Mouse (Mus musculus) heart, embryonic 12.5 days (tissue): Measurements from ENCODE around the gene Gm10447. TPM values are rescaled to one million over a fixed set of nuclear protein-coding genes. Genes with fewer than 3 reads are reported as not detected.
A peak's percentile ranks its signal among the peaks of the same experiment; 100 is the strongest.

ENCODE experiments used
- ATAC-seq: fragments of 200-750 bp; cut with Nextera tagmentation; 2 replicates; pipeline ENCODE4 v1.8.0; 2017; ENCODE audit warnings: moderate TSS enrichment, moderate library complexity; ENCODE audit not compliant: insufficient number of reproducible peaks, low FRiP score
- H3K27ac ChIP-seq: fragments of 300-500 bp; sonication (generic); 2 replicates; pipeline ENCODE4 v1.5.1; 2016; ENCODE audit warnings: mild to moderate bottlenecking, moderate library complexity; ENCODE audit not compliant: poor library complexity, severe bottlenecking
- H3K27me3 ChIP-seq: fragments of 300-500 bp; sonication (generic); replicated peaks from 2 replicates; pipeline ENCODE4 v1.6.1; 2016; ENCODE audit warnings: mild to moderate bottlenecking, moderate library complexity
- H3K36me3 ChIP-seq: fragments of 300-500 bp; sonication (generic); 2 replicates; pipeline ENCODE4 v1.6.1; 2016; ENCODE audit warnings: mild to moderate bottlenecking, moderate library complexity
- H3K4me1 ChIP-seq: fragments of 300-500 bp; sonication (generic); replicated peaks from 2 replicates; pipeline ENCODE4 v1.6.1; 2016; ENCODE audit warnings: mild to moderate bottlenecking
- H3K4me2 ChIP-seq: fragments of 300-500 bp; sonication (generic); 2 replicates; pipeline ENCODE4 v1.6.1; 2016; ENCODE audit warnings: mild to moderate bottlenecking, moderate library complexity
- H3K4me3 ChIP-seq: fragments of 300-500 bp; sonication (generic); 2 replicates; pipeline ENCODE4 v1.5.1; 2016; ENCODE audit warnings: mild to moderate bottlenecking
- H3K9ac ChIP-seq: fragments of 300-500 bp; sonication (generic); 2 replicates; pipeline ENCODE4 v1.6.1; 2016; ENCODE audit warnings: mild to moderate bottlenecking, moderate library complexity
- H3K9me3 ChIP-seq: fragments of 300-500 bp; sonication (generic); replicated peaks from 2 replicates; pipeline ENCODE4 v1.6.1; 2016; ENCODE audit warnings: mild to moderate bottlenecking, moderate library complexity
- WGBS: fragments of 180-500 bp; shearing (Covaris S2); methylation state at CpG from one replicate; pipeline ENCODE4 v1.1.7; 2016; 5-methylcytosine and 5-hydroxymethylcytosine counted together
- polyA plus RNA-seq: library from polyadenylated mRNA; unstranded; fragments of >200 nt; fragmentation: Nextera tagmentation; extraction: Ambion mirVana; gene quantifications from 2 replicates; pipeline ENCODE4 v1.2.1, GENCODE M21; 2016

Gm10447 gene
- polyA plus RNA-seq: 0.11 and 0.15 TPM in 2 replicates

DNA sequence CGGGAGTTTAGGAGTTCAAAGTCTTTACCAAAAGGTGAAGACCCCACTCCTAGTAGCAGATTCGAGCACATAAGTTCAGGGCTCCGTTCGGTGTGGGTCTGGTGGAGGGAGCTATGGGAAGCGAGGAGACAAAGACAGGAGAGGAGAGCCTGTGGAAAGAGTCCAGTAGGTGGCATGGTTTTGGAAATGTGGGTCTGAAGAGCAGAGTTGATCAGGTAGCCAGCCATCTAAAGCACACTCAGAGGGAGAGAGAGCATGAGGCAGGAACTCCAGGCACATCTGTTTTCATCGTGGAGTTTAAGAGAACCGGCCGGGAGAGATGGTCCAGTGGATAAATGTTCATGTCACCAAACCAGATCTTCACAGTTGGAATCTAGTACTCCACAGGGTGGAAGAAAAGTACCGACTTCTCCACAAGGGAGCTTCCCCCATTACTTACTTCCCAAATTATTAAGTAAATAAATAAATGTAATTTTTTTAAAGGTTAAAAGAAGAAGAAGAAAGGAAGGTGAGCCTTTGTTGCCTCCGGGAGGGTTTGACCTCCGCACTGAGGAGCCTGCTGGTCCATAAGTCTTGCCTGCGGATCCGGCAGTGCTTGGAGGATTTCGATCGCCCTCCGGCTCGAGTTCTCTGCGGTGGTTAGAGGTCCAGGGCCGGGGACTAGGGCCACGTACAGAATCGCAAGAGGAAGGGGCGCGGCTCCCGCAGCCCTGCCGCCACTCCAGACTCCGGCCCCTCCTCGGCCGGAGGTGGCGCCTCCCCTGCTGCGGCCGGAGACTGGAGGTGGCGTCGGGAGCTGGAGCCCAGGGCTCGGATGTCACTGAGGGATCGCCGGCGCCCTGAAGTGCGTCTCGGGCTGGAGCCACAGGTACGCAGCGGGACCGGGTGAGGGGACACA, at the start of gene Gm10447, which contains the start of gene Shroom1:
Gene Gm10447, minus strand, starts transcription at position 637 of the 898 bp plus-strand sequence.
Gene Shroom1, plus strand, starts transcription at position 732 of the 898 bp plus-strand sequence.
- 3% methylated on average over 42 of the region's 42 CpGs for WGBS
- peak within 1 kb of the TSS; percentile 58 for H3K4me3 ChIP-seq
- H3K4me2 ChIP-seq: peak within 1 kb of the TSS; percentile 87
- H3K27me3 ChIP-seq: peaks cover 24% of the 10 kb centered on the region
- no peaks in the 10 kb centered on the region for H3K9me3 ChIP-seq
- peak; percentile 89 for ATAC-seq
- peak within 1 kb of the TSS; percentile 33; the same call in 1 of the 2 replicates for H3K27ac ChIP-seq
- no peaks in the 10 kb centered on the region; the same call in 1 of the 2 replicates for H3K4me1 ChIP-seq
- H3K36me3 ChIP-seq: no peaks in the 10 kb centered on the region
- H3K9ac ChIP-seq: peak within 1 kb of the TSS; percentile 75

DNA sequence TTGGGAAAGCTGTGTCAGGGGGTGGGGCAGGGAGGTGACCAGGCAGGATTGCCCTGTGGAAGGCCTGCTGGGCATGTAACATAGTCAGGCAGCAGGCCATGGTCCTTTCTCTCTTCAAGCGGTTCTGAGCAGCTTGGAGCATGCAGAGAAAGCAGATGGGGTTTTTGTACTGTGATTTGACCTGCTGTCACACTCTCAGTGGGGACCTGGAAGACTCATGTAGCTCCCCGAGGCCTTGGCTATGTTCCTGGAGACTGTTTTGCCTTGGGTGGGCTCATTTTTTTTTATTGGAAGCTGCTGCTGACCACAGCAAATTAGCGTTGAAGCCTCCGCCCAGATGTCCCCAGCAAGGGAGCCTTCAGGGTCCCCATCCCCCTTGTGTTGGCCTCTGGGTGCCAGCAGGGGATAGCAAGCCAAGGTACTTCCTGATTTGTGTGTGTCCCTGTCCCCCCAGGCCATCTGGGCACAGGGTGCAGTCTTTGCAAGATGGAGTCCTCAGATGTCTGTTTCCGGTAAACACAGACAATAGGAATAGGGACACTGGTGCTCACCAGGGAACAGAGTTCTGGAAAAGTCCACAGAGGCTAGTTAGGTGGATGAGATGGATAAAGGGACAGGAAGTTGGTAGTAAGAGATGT, 48.2 kb upstream of the Gm10447 start:
- Histone ChIP-seq H3K27ac (no peak overlapping the region), H3K4me3 (no peak overlapping the region), H3K27me3 (no peaks in the 10 kb centered on the region), H3K36me3 (no peaks in the 10 kb centered on the region), H3K9me3 (no peaks in the 10 kb centered on the region), H3K4me1 (peaks cover 8% of the 10 kb centered on the region), H3K9ac (no peak overlapping the region), H3K4me2 (no peak overlapping the region)
- no peak for ATAC-seq
- 69% methylated on average over 5 of the region's 5 CpGs for whole genome bisulfite sequencing

DNA sequence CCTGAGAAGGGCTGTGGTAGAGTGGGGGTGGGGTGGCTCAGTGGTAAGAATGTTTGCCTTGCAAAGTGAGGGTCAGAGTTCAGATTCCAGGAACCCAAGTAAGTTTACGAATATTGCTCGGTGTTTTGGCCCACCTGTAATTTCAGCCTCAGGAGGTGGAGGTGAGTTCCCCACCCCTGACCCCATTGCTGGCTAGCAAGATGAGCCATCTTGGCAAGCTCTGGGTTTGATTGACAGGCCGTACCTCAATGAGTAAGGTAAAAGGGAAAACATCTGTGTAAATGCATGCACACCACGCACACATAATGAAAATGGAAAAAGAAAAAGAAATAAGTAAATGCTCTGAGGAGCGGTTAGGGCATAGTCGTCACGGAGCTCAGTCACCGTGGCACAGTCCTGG, 47.5 kb upstream of the Gm10447 start:
- ATAC-seq: no peak
- H3K9ac ChIP-seq: no peak overlapping the region

DNA sequence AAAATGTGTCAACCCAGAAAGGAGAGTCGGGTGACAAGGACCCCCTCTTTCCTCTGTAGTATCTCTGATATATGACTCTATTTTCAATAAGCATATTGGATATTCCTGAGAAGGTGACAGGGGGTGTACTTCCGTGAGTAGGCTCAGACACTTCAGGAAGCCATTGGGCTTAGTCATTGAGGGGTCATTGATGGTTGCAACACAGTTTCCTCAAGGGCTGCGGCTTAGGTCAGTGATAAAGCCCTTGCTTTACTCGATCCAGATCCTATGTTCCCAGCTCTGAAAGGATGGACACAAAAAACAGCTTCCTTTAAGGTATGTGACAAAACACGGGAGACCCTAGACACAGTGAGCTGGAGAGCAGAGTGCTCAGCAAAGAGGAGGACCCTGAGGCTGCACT, 46.8 kb upstream of the Gm10447 start:
- Histone ChIP-seq H3K4me2 (no peak overlapping the region), H3K36me3 (no peaks in the 10 kb centered on the region), H3K4me1 (peaks cover 6% of the 10 kb centered on the region), H3K9ac (no peak overlapping the region), H3K9me3 (no peaks in the 10 kb centered on the region), H3K27ac (no peak overlapping the region), H3K27me3 (no peaks in the 10 kb centered on the region), H3K4me3 (no peak overlapping the region)
- no peak for ATAC-seq
- WGBS: 61% methylated on average over 5 of the region's 5 CpGs

More for the DNA sequence above, 47.5 kb upstream of the Gm10447 start:
- peaks cover 6% of the 10 kb centered on the region for H3K4me1 ChIP-seq
- H3K9me3 ChIP-seq: no peaks in the 10 kb centered on the region
- H3K4me3 ChIP-seq: no peak overlapping the region
- no peak overlapping the region for H3K4me2 ChIP-seq
- no peaks in the 10 kb centered on the region for H3K36me3 ChIP-seq
- no peaks in the 10 kb centered on the region for H3K27me3 ChIP-seq
- no peak overlapping the region for H3K27ac ChIP-seq
- 87% methylated on average over 8 of the region's 8 CpGs for WGBS

DNA sequence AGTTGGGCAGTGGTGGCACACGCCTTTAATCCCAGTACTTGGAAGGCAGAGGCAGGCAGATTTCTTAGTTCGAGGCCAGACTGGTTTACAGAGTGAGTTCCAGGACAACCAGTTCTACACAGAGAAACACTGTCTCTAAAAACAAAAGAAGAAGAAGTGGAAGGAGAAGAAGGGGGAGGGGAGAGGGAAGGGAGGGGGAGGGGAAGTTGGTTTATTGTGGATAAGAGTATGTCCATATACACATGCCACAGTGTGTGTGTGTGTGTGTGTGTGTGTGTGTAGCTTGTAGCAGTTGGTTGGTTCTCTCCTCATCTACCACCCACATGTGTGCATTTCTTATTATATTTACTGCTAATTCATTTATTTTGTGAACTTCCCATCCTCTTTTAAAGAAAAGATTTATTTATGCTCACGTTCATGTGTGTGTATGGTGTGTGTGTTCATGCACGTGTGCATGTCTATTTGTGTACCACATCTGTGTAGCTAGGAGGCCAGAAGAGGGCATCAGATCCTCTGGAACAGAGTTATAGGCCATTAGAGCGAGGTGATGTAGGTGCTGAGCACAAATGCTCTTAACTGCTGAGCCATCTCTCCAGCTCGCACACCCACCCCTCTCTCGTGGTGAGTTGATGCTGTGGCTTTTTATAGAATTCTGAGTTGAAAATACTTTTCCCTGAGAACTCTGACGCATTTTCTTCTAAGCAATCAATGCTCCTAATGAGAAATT, 45.3 kb upstream of the Gm10447 start:
- 74% methylated on average over 8 of the region's 8 CpGs for WGBS
- Histone ChIP-seq H3K27ac (no peak overlapping the region), H3K9ac (no peak overlapping the region), H3K4me3 (no peak overlapping the region), H3K27me3 (no peaks in the 10 kb centered on the region; the same call in 1 of the 2 replicates), H3K36me3 (no peaks in the 10 kb centered on the region), H3K9me3 (no peaks in the 10 kb centered on the region), H3K4me2 (no peak overlapping the region), H3K4me1 (peaks cover 6% of the 10 kb centered on the region)
- no peak for ATAC-seq

DNA sequence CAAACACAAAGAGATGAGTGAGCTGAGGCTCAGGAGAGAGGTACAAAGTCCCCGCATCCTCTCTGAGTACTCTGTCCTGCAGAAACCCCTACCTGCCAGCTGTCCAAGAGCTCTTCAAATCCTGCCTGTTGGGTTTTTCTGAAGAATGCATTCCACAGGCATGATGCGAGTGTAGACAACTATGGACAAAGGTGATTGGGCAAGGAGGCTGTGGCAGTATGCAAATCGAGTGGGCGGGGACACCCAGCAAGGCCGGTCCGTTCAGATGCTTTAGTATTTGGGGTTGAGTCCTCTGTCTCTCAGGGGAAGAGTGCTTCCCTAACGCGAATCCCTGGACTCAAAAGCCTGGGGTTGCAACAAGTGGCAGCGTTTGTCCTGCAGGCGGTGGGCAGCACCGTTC, 43.7 kb upstream of the Gm10447 start:
- H3K27me3 ChIP-seq: no peaks in the 10 kb centered on the region; the same call in 1 of the 2 replicates
- no peak overlapping the region for H3K27ac ChIP-seq
- H3K9me3 ChIP-seq: no peaks in the 10 kb centered on the region
- 6% methylated on average over 11 of the region's 11 CpGs for WGBS
- no peak overlapping the region for H3K9ac ChIP-seq
- no peaks in the 10 kb centered on the region for H3K36me3 ChIP-seq
- peak overlapping the region; percentile 3; the same call in 1 of the 2 replicates for H3K4me3 ChIP-seq
- peaks cover 6% of the 10 kb centered on the region for H3K4me1 ChIP-seq
- ATAC-seq: no peak; the same call in 1 of the 2 replicates
- H3K4me2 ChIP-seq: peak overlapping the region; percentile 62

DNA sequence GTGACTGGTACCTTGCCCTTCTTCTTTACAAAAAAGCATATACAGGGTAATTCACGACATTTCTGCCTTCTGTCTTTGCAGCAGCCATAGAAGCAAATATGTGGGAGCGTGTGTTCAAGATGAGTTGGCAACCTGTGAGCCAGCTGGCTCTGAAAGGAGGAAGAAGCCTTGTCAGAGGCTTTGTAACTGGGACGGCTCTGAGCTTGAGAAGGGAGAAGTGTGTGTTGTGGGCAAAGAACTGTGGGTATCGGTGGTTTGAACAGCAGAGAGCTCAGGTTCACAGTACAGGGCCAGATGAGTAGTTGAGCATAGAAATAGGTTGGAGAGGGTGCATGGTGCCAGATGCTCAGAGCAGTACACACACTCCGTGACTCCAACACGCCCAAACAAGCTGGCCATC, 40.0 kb upstream of the Gm10447 start:
- 72% methylated on average over 6 of the region's 6 CpGs for WGBS
- no peak overlapping the region for H3K4me3 ChIP-seq
- no peak for ATAC-seq

DNA sequence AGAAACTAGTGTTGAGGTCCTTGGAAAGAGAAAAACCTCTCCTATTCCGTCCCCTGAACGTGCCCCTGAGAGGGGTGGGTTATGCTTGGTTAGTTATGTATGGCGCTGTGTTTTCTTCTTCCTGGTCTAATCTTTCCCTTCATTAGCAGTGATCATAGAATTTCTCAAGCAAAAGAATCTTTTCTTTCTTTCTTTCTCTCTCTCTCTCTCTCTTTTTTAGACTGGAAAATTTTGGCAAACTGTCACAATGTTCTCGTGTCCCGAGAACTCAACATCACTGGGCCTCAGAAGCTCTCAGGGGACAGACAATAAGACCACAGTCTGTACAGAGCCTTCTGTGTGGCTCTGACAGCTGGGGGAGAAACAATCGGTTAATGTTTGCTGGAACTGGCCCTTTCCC, 38.5 kb upstream of the Gm10447 start:
- H3K9ac ChIP-seq: no peak overlapping the region
- no peaks in the 10 kb centered on the region for H3K36me3 ChIP-seq
- no peak overlapping the region for H3K27ac ChIP-seq
- no peaks in the 10 kb centered on the region; the same call in 1 of the 2 replicates for H3K27me3 ChIP-seq
- ATAC-seq: no peak
- WGBS: 56% methylated on average over 6 of the region's 6 CpGs
- H3K4me1 ChIP-seq: peaks cover 17% of the 10 kb centered on the region
- no peak overlapping the region for H3K4me2 ChIP-seq
- no peak overlapping the region for H3K4me3 ChIP-seq
- no peaks in the 10 kb centered on the region for H3K9me3 ChIP-seq

More for the DNA sequence above, 40.0 kb upstream of the Gm10447 start:
- H3K36me3 ChIP-seq: no peaks in the 10 kb centered on the region
- H3K27ac ChIP-seq: no peak overlapping the region
- no peaks in the 10 kb centered on the region for H3K9me3 ChIP-seq
- H3K4me2 ChIP-seq: no peak overlapping the region
- no peak overlapping the region for H3K9ac ChIP-seq
- peaks cover 20% of the 10 kb centered on the region for H3K4me1 ChIP-seq
- H3K27me3 ChIP-seq: no peaks in the 10 kb centered on the region; the same call in 1 of the 2 replicates

DNA sequence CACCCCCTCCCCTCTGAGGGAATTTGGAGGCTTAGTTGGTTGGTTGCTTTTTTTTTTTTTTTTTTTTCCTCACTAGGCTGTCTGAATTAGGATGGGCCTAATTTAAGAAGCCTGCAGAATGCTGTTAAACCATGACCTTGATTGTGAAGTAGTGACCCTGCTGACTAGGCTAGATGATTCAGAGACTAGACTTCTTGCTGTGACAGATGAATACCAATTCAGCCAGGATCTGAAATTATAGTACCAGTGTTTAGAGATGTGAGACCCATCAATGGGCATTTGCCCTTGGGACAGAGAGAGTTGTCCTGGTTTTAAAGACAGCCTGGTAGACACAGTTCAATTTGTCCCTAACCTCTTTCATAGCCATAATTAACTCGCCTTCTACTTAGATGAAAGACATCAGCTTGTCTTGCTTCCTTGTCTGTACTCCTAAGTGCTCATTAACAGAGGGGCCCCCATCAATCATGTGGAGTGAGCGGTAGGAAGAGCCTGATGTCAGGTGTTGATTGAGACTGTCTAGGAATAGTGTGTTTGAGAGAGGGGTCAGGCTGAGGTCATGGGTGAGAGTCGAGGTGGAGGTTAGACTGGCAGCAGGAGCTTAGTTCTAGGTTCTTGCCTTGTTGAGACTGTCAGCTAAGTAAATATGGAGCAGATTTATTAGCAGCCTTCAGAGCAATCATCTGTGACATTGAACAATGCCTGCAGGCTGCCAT, 36.5 kb upstream of the Gm10447 start:
- Histone ChIP-seq H3K9ac (no peak overlapping the region), H3K9me3 (no peaks in the 10 kb centered on the region), H3K4me3 (no peak overlapping the region), H3K36me3 (no peaks in the 10 kb centered on the region), H3K27ac (peak overlapping the region; percentile 11; the same call in 1 of the 2 replicates), H3K27me3 (peaks cover 1% of the 10 kb centered on the region; the same call in 1 of the 2 replicates), H3K4me2 (no peak overlapping the region), H3K4me1 (peaks cover 16% of the 10 kb centered on the region)
- WGBS: 29% methylated on average over 3 of the region's 3 CpGs
- ATAC-seq: no peak

DNA sequence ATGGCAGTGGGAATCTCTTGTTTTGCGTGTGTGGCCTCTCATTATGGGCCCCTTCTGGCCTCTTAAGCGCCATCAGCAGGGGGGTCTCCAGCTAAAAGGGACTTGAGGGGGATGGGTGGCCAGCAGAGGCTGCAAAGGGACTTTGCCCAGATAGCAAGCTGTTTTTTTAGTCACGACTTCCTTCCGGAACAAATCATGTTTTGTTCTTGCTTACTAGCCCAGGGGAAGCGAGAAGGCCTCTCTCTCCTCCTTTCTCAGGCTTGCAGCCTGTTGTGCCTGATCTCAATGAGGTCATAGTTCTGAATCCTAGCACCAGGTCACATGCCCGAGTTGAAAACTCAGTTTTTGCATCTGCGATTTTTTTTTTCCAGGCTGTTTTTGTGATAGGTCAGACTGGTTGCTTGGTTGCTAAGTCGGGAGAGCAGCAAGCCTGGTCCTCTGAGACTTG, 35.1 kb upstream of the Gm10447 start:
- WGBS: 21% methylated on average over 8 of the region's 8 CpGs
- peaks cover 24% of the 10 kb centered on the region for H3K4me1 ChIP-seq
- no peak overlapping the region for H3K4me3 ChIP-seq
- H3K27ac ChIP-seq: no peak overlapping the region
- H3K9me3 ChIP-seq: no peaks in the 10 kb centered on the region
- no peaks in the 10 kb centered on the region for H3K36me3 ChIP-seq
- no peak overlapping the region for H3K9ac ChIP-seq
- ATAC-seq: no peak
- H3K4me2 ChIP-seq: no peak overlapping the region
- H3K27me3 ChIP-seq: peaks cover 16% of the 10 kb centered on the region
